Mouse (Mus musculus) brain, embryonic 14.5 days (tissue): ENCODE measurements around the gene Gm13030.

Experiments used
- CTCF ChIP-seq: fragments of 200-500 bp; IDR thresholded peaks from 2 replicates; pipeline ENCODE4 v1.5.1; 2012; ENCODE audit warnings: inconsistent platforms, mild to moderate bottlenecking, moderate library complexity, borderline replicate concordance; ENCODE audit not compliant: insufficient read depth, insufficient read length; ENCODE audit errors: extremely low read depth
- POLR2A ChIP-seq: fragments of 200-500 bp; IDR thresholded peaks from 2 replicates; pipeline ENCODE4 v1.6.1; 2012; ENCODE audit warnings: mild to moderate bottlenecking, inconsistent platforms, borderline replicate concordance; ENCODE audit not compliant: poor library complexity, insufficient read depth, insufficient read length, severe bottlenecking; ENCODE audit errors: extremely low read depth

DNA sequence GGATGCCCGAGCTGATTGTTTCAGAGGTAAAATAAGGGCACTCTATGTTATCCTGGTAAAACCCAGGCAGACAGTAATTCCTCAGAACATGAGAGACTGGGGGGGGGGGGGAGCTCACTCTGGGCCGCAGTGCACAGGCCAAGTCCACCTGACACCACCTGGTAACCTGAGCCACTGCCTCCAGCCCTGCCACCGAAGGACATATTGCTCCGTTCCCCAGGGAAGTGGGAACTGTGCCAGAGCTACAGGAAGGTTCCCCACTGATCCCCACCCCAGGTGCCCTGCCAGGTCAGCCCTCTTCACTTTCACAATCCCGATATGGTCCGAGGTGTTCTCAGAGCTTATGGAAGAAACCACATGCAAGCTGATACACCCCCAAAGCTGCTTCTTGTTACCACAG is 18.9 kb upstream of the Gm13030 start:
- TF ChIP-seq CTCF (no peak), POLR2A (no peak)
